Mouse (Mus musculus): ENCODE data around the gene Brinp2.

The Brinp2 gene

GRCm38 (mm10) chr1:158221048-158221447 is 135.1 kb downstream of the Brinp2 start:
- DNase-seq (ENCODE audit: low spot score in 2 of 2): no peak

DNA sequence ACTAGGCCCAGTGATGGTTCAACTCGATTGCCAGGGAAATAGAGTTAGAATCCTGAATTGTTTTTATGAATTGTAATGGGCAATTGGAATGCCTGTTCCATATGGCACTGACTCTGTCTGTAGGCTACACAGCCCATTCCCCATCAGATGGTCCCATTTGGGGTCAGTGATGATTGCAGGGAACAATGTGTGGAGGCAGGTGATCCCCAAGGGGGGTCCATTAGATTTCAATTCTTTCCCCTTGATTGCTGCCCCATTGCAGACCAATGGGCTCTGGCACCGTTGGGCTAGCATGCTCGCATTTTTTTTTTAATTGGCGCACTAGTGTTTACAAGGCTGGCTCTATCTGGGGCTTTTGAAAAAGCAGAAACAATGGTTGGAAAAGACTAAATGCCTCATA is 136.0 kb downstream of the Brinp2 start:
- no peak for DNase-seq (ENCODE audit: low spot score in 2 of 2)

DNA sequence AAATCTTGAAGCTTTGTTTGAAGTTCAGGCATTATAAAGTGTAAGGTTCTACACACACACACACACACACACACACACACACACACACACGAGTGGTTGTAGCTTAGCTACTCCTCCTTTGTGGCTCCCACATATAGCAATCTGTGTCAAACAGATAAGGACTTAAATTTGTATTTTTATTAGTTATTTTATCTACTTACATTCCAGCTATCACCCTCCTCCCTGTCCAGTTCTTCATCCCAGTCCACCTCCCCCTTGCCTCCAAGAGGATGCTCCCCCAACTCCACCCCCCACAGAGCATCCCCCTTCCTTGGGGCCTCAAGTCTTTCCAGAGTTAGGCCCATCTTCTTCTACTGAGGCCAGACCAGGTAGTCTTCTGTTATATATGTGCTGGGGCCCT is 137.4 kb downstream of the Brinp2 start:
- DNase-seq (ENCODE audit: low spot score in 2 of 2): no peak

- no peak for DNase-seq (ENCODE audit: low spot score in 2 of 2)
Measured at GRCm38 (mm10) chr1:158218294-158218693, 137.8 kb downstream of the Brinp2 start.

DNA sequence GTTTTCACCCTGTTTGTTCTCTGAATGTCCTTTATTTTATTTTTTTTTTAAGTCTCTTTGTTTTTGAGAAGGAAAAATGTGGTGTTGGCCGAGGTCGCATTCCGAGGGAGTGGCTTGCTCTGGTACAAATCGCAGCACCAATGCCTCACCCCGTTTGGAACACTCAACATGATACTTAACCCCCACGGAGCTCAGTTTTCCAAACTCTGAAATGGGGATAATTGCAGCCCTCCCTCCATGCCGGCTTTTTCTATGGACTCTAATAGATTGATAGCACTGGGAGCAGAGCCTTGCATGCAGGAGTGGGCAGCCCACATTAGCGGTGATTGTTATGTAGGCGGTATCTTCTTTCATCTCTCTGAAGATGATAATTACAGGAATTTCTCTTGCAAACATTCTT is 140.5 kb downstream of the Brinp2 start:
- DNase-seq (ENCODE audit: low spot score in 2 of 2): no peak

DNA sequence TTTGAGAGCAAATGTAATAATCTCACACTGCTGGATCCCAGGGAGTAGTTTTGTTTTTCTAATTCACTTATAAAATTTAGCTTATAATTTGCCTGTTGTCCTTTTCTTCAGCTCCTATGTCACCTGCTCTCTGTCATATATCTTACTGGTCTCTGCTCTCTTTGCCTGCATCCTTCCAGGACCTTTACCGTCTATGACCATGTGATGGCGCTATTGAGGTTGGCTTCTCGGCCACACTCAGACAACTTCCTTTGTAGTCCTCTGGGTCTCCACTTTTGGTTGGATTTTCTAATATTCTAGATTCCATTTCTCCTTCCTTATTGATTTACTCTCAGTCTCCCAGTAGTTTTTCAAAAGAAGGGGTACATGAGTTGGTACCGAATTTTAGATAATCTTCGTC is 141.4 kb downstream of the Brinp2 start:
- no peak for DNase-seq (ENCODE audit: low spot score in 2 of 2)

- no peak for DNase-seq (ENCODE audit: low spot score in 2 of 2)
Measured at GRCm38 (mm10) chr1:158213736-158214135, 142.4 kb downstream of the Brinp2 start.

- DNase-seq (ENCODE audit: low spot score in 2 of 2): no peak
Measured at GRCm38 (mm10) chr1:158207620-158208019, 148.5 kb downstream of the Brinp2 start.

DNA sequence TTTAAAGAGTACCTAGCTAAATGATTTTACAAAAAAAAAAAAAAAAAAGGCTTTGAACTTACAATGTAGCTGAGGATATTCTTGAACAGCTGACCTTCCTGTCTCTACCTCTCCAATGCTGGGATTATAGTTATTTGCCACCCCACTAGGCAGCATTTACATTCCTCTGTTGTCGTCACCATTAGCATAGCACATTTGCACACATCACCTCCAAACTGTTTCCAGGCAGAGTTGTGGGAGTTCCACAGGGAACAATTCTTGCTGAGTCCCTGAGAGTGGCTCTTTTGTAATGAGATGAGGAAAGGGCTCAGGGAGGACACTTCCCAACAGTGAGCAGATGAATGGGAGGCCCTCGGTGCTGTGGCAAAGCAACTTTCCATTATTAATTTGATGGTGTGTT is 153.2 kb downstream of the Brinp2 start:
- DNase-seq (ENCODE audit: low spot score in 2 of 2): no peak
